Mouse (Mus musculus) lung, postnatal 0 days (tissue): ENCODE data around the gene Nmbr.

ENCODE experiments used
- CTCF ChIP-seq: IDR thresholded peaks from 2 replicates; pipeline ENCODE4 v1.5.1; 2016; ENCODE audit warnings: antibody characterized with exemption, mild to moderate bottlenecking
- EP300 ChIP-seq: IDR thresholded peaks from 2 replicates; pipeline ENCODE4 v1.6.1; 2016; ENCODE audit warnings: antibody characterized with exemption, mild to moderate bottlenecking, control low read depth

GRCm38 (mm10) chr10:14703239-14703638, 2.2 kb upstream of the Nmbr start:
- TF ChIP-seq CTCF (no peak), EP300 (no peak)
